Mouse (Mus musculus): ENCODE measurements around the gene Fgf7.

DNA sequence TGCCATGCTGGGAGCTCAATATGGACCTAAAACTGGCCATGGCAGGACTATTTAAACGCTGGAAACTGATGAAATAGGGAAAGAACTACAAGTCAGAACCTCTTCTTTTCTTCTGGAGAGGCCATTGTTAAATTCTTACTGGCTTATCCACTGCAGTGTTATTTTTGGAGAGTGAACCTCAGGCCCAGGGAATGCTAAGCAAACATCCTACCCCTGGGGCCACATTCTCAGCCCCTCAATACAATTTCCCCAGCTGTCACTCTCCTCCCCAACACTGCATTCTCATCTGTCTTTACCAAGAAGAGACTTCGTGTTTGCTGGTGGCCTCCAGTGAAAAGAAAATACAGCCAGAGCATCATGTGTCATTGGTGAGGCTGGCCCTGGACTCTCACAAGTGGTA lies 30.4 kb downstream of the Fgf7 start:
- TF ChIP-seq CTCF (IDR thresholded peaks at IDR 0.05; ENCODE audit: borderline replicate concordance, control insufficient read depth, extremely low read depth, insufficient read depth, low read length, poor library complexity) = no peak
- no peak for TF ChIP-seq POLR2A (IDR thresholded peaks at IDR 0.05; ENCODE audit: control insufficient read depth, extremely low read depth, insufficient read depth, low read length, poor library complexity)
